Mouse (Mus musculus) MEL (cell line): ENCODE results near the gene Klc1.

Experiments used
- CTCF ChIP-seq, 3 experiments: IDR thresholded peaks in 2 of 3; conservative IDR thresholded peaks in 1 of 3; 2 replicates each; pipeline ENCODE4 v1.5.1; 2011 to 2012; ENCODE audit warnings: low read length in 3 of 3, low read depth in 2 of 3, mild to moderate bottlenecking in 2 of 3, improper control_type of control experiment in 1 of 3, inconsistent platforms in 1 of 3, mixed read lengths in 1 of 3, moderate library complexity in 1 of 3; ENCODE audit not compliant: control insufficient read depth in 1 of 3, insufficient read depth in 1 of 3, poor library complexity in 1 of 3, severe bottlenecking in 1 of 3
- MYB ChIP-seq: IDR thresholded peaks from 2 replicates; pipeline ENCODE4 v1.6.1; 2011; ENCODE audit warnings: mild to moderate bottlenecking, low read depth, low read length, improper control_type of control experiment
- UBTF ChIP-seq: IDR thresholded peaks from 2 replicates; pipeline ENCODE4 v1.6.1; 2012; ENCODE audit warnings: low read depth, mild to moderate bottlenecking, inconsistent platforms, low read length, improper control_type of control experiment, moderate library complexity, borderline replicate concordance; ENCODE audit not compliant: insufficient read depth

DNA sequence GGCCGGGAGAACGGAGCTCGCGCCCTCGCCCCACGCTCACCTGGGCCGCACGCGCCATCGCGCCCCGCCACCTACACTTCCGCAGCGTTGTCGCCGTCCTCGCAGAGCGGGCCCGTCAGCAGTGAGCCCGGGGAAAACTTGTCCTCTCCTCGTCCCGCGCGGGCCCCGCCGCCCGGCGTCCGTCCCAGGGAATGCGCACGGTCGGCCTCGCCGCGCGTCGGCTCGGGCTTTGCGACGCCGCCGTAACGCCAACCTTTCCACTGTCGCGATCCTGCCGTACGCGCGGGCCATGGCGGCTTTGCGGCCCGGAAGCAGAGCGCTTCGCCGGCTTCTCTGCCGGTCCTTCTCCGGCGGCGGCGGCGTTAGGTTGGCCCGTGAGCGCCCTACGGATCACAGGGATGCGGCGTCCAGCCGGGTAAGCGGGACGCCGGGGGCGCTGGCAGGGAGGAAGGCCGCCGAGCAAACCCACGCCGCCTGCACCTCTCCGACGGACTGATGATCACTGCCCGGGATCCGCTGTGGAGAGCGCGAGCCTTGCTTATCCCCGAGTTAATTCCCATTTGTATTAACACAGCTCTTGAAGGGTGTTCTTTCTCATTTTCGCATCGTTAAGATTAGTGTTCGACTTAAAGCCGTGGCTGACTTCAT, 45.5 kb upstream of the Klc1 start, which contains the start of the genes Bag5 and Apopt1:
- TF ChIP-seq CTCF (IDR thresholded peaks at IDR 0.05 in 2 of 3, conservative IDR thresholded peaks at IDR 0.05 in 1 of 3; ENCODE audit: control insufficient read depth in 1 of 3, insufficient read depth in 1 of 3, low read depth in 2 of 3, low read length in 3 of 3, poor library complexity in 1 of 3, severe bottlenecking in 1 of 3) = no peak
- no peak for TF ChIP-seq MYB
- TF ChIP-seq UBTF = 0 out of 2 replicates have a peak, but pooled peaks have one; percentile 65
